Mouse (Mus musculus) lung, embryonic 16.5 days (tissue): ENCODE data around the gene Padi2. TPM values are rescaled to one million over a fixed set of nuclear protein-coding genes. Genes with fewer than 3 reads are reported as not detected.

Source experiments
- ATAC-seq: fragments of 200-750 bp; cut with Nextera tagmentation; 2 replicates; pipeline ENCODE4 v1.8.0; 2017; ENCODE audit warnings: low read depth, mild to moderate bottlenecking, moderate library complexity
- H3K27ac ChIP-seq: fragments of 300-500 bp; sonication (generic); 2 replicates; pipeline ENCODE4 v1.5.1; 2014; ENCODE audit warnings: mild to moderate bottlenecking, control low read depth, low read length
- H3K27me3 ChIP-seq: fragments of 300-500 bp; sonication (generic); 2 replicates; pipeline ENCODE4 v1.6.1; 2014; ENCODE audit warnings: low read depth, low read length, mixed read lengths; ENCODE audit not compliant: control insufficient read depth, insufficient read depth
- H3K36me3 ChIP-seq: fragments of 300-500 bp; sonication (generic); 2 replicates; pipeline ENCODE4 v1.6.1; 2014; ENCODE audit warnings: low read length; ENCODE audit not compliant: control insufficient read depth, insufficient read depth
- H3K4me1 ChIP-seq: fragments of 300-500 bp; sonication (generic); replicated peaks from 2 replicates; pipeline ENCODE4 v1.6.1; 2014; ENCODE audit warnings: low read length, mixed read lengths; ENCODE audit not compliant: control insufficient read depth, insufficient read depth
- H3K4me2 ChIP-seq: fragments of 300-500 bp; sonication (generic); 2 replicates; pipeline ENCODE4 v1.6.1; 2014; ENCODE audit warnings: low read depth, low read length, control low read depth
- H3K4me3 ChIP-seq: fragments of 300-500 bp; sonication (generic); 2 replicates; pipeline ENCODE4 v1.5.1; 2014; ENCODE audit warnings: mild to moderate bottlenecking, low read length, control low read depth
- H3K9ac ChIP-seq: fragments of 300-500 bp; sonication (generic); 2 replicates; pipeline ENCODE4 v1.6.1; 2014; ENCODE audit warnings: low read length, control low read depth
- H3K9me3 ChIP-seq: fragments of 300-500 bp; sonication (generic); 2 replicates; pipeline ENCODE4 v1.6.1; 2016; ENCODE audit warnings: low read length; ENCODE audit not compliant: control insufficient read depth
- WGBS: fragments of 180-500 bp; shearing (Covaris S2); extraction: QIAGEN DNeasy Blood & Tissue Kit; methylation state at CpG from one replicate; pipeline ENCODE4 v1.1.7; 2014; 5-methylcytosine and 5-hydroxymethylcytosine counted together
- polyA plus RNA-seq: library from polyadenylated mRNA; unstranded; fragments of >200 nt; fragmentation: Nextera tagmentation; extraction: Ambion mirVana; gene quantifications from 2 replicates; pipeline ENCODE4 v1.2.1, GENCODE M21; 2015

Padi2 gene
- polyA plus RNA-seq, 1 experiment from 2014 or later: 2.1 TPM

- H3K9ac ChIP-seq: no peak overlapping the region
- 0 out of 2 replicates have a peak, but pooled peaks cover 3% of the 10 kb centered on the region for H3K9me3 ChIP-seq
- H3K4me2 ChIP-seq: no peak overlapping the region
- H3K27me3 ChIP-seq: no peaks in the 10 kb centered on the region
- ATAC-seq: no peak
- H3K36me3 ChIP-seq: no peaks in the 10 kb centered on the region
- WGBS: 63% methylated on average over 1 of the region's 1 CpGs
- no peaks in the 10 kb centered on the region for H3K4me1 ChIP-seq
- no peak overlapping the region for H3K4me3 ChIP-seq
- H3K27ac ChIP-seq: no peak overlapping the region
These were observed 14.0 kb upstream of the Padi2 start for GRCm38 (mm10) chr4:140892163-140892530.

GRCm38 (mm10) chr4:140904776-140905425 lies 1.2 kb upstream of the Padi2 start:
- no peak for ATAC-seq
- Histone ChIP-seq H3K27ac (no peak overlapping the region), H3K9ac (no peak overlapping the region), H3K4me3 (no peak overlapping the region), H3K27me3 (peaks cover 9% of the 10 kb centered on the region), H3K4me2 (no peak overlapping the region), H3K9me3 (no peaks in the 10 kb centered on the region), H3K36me3 (no peaks in the 10 kb centered on the region), H3K4me1 (peaks cover 4% of the 10 kb centered on the region; the same call in 1 of the 2 replicates)
- WGBS: 54% methylated on average over 14 of the region's 14 CpGs

- no peaks in the 10 kb centered on the region for H3K9me3 ChIP-seq
- no peak overlapping the region for H3K9ac ChIP-seq
- ATAC-seq: 0 out of 2 replicates have a peak, but pooled peaks have one; percentile 10
- peaks cover 9% of the 10 kb centered on the region for H3K27me3 ChIP-seq
- peak overlapping the region; percentile 60 for H3K4me2 ChIP-seq
- no peaks in the 10 kb centered on the region for H3K36me3 ChIP-seq
- 16% methylated on average over 11 of the region's 11 CpGs for WGBS
- H3K27ac ChIP-seq: no peak overlapping the region
- H3K4me1 ChIP-seq: peaks cover 4% of the 10 kb centered on the region; the same call in 1 of the 2 replicates
- H3K4me3 ChIP-seq: peak overlapping the region; percentile 43
These were observed 695 bp upstream of the Padi2 start for GRCm38 (mm10) chr4:140905426-140905871.

- Histone ChIP-seq H3K36me3 (no peaks in the 10 kb centered on the region), H3K9ac (no peak overlapping the region), H3K9me3 (no peaks in the 10 kb centered on the region), H3K27ac (no peak overlapping the region), H3K27me3 (peaks cover 9% of the 10 kb centered on the region), H3K4me1 (peaks cover 4% of the 10 kb centered on the region; the same call in 1 of the 2 replicates), H3K4me2 (no peak overlapping the region), H3K4me3 (no peak overlapping the region)
- ATAC-seq: no peak
- 54% methylated on average over 11 of the region's 11 CpGs for WGBS
These were observed 710 bp downstream of the Padi2 start for GRCm38 (mm10) chr4:140906827-140907280.

GRCm38 (mm10) chr4:140907306-140908024 lies 1.3 kb downstream of the Padi2 start:
- 46% methylated on average over 12 of the region's 12 CpGs for WGBS
- Histone ChIP-seq H3K36me3 (no peaks in the 10 kb centered on the region), H3K27ac (no peak overlapping the region), H3K4me1 (peaks cover 4% of the 10 kb centered on the region; the same call in 1 of the 2 replicates), H3K27me3 (peaks cover 9% of the 10 kb centered on the region), H3K9me3 (no peaks in the 10 kb centered on the region), H3K4me2 (no peak overlapping the region), H3K9ac (no peak overlapping the region), H3K4me3 (no peak overlapping the region)
- ATAC-seq: no peak

- WGBS: 63% methylated on average over 5 of the region's 5 CpGs
- Histone ChIP-seq H3K27me3 (peaks cover 9% of the 10 kb centered on the region), H3K36me3 (no peaks in the 10 kb centered on the region), H3K9ac (no peak overlapping the region), H3K27ac (no peak overlapping the region), H3K9me3 (no peaks in the 10 kb centered on the region), H3K4me3 (no peak overlapping the region), H3K4me2 (no peak overlapping the region), H3K4me1 (peaks cover 4% of the 10 kb centered on the region; the same call in 1 of the 2 replicates)
- no peak for ATAC-seq
These were observed 2.5 kb downstream of the Padi2 start for GRCm38 (mm10) chr4:140908627-140909026.

- no peak for ATAC-seq
- Histone ChIP-seq H3K9me3 (no peaks in the 10 kb centered on the region), H3K4me1 (peaks cover 4% of the 10 kb centered on the region; the same call in 1 of the 2 replicates), H3K27me3 (peaks cover 9% of the 10 kb centered on the region), H3K27ac (no peak overlapping the region), H3K4me2 (no peak overlapping the region), H3K36me3 (no peaks in the 10 kb centered on the region), H3K9ac (no peak overlapping the region), H3K4me3 (no peak overlapping the region)
- WGBS: 79% methylated on average over 4 of the region's 4 CpGs
These were observed 3.4 kb downstream of the Padi2 start for GRCm38 (mm10) chr4:140909536-140909935.

GRCm38 (mm10) chr4:140910661-140911310 lies 4.6 kb downstream of the Padi2 start:
- H3K9ac ChIP-seq: no peak overlapping the region
- H3K4me3 ChIP-seq: no peak overlapping the region
- no peak overlapping the region for H3K4me2 ChIP-seq
- peaks cover 4% of the 10 kb centered on the region; the same call in 1 of the 2 replicates for H3K4me1 ChIP-seq
- no peaks in the 10 kb centered on the region for H3K9me3 ChIP-seq
- peaks cover 9% of the 10 kb centered on the region for H3K27me3 ChIP-seq
- H3K27ac ChIP-seq: no peak overlapping the region
- WGBS: 30% methylated on average over 17 of the region's 17 CpGs
- no peaks in the 10 kb centered on the region for H3K36me3 ChIP-seq
- ATAC-seq: no peak

GRCm38 (mm10) chr4:140911416-140911815 lies 5.3 kb downstream of the Padi2 start:
- H3K9ac ChIP-seq: no peak overlapping the region
- ATAC-seq: no peak
- peaks cover 9% of the 10 kb centered on the region for H3K27me3 ChIP-seq
- H3K4me2 ChIP-seq: no peak overlapping the region
- no peak overlapping the region for H3K4me3 ChIP-seq
- WGBS: 81% methylated on average over 9 of the region's 9 CpGs
- peaks cover under 1% of the 10 kb centered on the region; the same call in 1 of the 2 replicates for H3K4me1 ChIP-seq
- no peaks in the 10 kb centered on the region for H3K36me3 ChIP-seq
- H3K27ac ChIP-seq: no peak overlapping the region
- H3K9me3 ChIP-seq: no peaks in the 10 kb centered on the region
